Mouse (Mus musculus): ENCODE measurements around the gene Sh3bgrl.
"Not testable (repeated sequence)": the region's sequence is repeated elsewhere in the genome, so short reads cannot be mapped to it uniquely, and the experiment has no call there.

Sh3bgrl gene

GRCm38 (mm10) chrX:109095245-109096242 is at the start of gene Sh3bgrl:
Sh3bgrl (plus strand) TSS chrX:109095365.
- DNase-seq (ENCODE audit: extremely low spot score, low spot score), result peak; percentile 68

- no peak for DNase-seq (ENCODE audit: extremely low spot score, low spot score)
Observed at GRCm38 (mm10) chrX:109047773-109048172, 47.4 kb upstream of the Sh3bgrl start.

DNA sequence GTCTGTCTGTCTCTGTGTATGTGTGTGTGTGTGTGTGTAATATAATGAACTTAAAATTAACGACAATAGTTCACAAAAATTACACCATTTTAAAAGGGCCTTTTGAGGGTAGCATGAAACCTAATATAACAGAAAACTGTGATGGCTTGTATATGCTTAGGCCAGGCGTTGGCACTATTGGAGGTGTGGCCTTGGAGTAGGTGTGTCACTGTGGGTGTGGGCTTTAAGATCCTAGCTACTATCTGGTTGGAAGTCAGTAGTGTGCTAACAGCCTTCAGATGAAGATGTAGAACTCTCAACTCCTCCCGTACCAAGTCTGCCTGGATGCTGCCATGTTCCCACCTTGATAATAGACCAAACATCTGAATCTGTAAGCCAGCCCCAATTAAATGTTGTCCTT is 23.4 kb upstream of the Sh3bgrl start:
- DNase-seq (ENCODE audit: extremely low spot score, low spot score), result no peak

DNA sequence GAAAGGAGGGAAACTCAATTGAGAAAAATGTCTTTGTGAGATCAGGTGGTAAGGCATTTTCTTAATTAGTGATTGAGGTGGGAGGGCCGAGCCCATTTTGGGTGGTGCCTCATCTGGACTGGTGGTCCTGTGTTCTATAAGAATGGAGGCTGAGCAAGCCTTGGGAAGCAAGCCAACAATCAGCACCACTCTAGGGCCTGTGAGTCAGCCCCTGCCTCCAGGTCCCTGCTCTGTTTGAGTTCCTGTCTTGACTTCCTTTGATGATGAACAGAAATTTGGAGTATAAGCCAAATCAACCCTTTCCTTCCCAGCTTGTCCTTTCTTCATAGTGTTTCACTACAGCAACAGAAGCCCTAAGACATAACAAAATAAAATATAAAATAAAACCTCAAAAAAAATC is 19.4 kb upstream of the Sh3bgrl start:
- DNase-seq (ENCODE audit: extremely low spot score, low spot score), result no peak

DNA sequence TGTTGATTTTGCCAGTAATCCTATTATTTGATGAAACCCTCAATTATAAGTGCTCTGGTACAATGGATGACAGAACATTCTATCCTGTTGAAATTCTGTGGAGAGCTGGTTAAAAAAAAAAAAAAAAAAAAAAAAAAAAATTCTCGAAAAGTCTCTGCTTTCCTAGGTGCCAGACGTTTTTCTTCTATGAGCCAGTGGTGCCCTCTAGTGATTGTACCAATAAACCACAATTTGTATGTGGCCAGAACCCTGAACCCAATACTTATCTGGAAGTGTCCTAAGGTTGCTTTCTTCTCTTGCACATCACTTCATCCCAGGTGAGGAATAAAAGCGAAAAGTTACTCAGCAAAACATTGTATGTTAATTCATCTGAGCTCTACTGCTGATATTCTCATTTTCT is 18.8 kb upstream of the Sh3bgrl start:
- DNase-seq (ENCODE audit: extremely low spot score, low spot score), result no peak

GRCm38 (mm10) chrX:109079354-109079753 is 15.8 kb upstream of the Sh3bgrl start:
- DNase-seq (ENCODE audit: extremely low spot score, low spot score), result not testable (repeated sequence)

- no peak for DNase-seq (ENCODE audit: extremely low spot score, low spot score)
Observed at GRCm38 (mm10) chrX:109087073-109087472, 8.1 kb upstream of the Sh3bgrl start.

- no peak for DNase-seq (ENCODE audit: extremely low spot score, low spot score)
Observed at GRCm38 (mm10) chrX:109094800-109095199, 365 bp upstream of the Sh3bgrl start.

DNA sequence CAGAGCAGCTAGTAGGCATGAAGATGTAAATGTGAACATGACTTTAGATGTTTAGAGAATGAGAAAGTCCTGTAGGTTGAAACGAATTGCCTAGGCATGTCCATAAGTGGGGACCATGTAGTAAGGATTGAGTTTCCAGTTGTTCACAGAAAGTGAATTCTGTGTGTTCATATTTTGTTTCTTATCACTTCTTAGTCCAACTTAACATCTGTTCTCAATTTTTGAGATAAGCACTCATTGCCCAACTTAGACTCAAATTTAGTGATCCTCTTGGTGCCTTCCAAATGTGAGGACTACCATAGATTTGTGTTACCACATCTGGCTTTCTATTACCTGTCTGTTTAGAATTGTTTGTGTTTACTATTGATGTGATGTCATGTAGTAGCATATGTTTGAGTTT is 3.3 kb downstream of the Sh3bgrl start:
- no peak for DNase-seq (ENCODE audit: extremely low spot score, low spot score)

- no peak for DNase-seq (ENCODE audit: extremely low spot score, low spot score)
Observed at GRCm38 (mm10) chrX:109100441-109100840, 5.3 kb downstream of the Sh3bgrl start.

DNA sequence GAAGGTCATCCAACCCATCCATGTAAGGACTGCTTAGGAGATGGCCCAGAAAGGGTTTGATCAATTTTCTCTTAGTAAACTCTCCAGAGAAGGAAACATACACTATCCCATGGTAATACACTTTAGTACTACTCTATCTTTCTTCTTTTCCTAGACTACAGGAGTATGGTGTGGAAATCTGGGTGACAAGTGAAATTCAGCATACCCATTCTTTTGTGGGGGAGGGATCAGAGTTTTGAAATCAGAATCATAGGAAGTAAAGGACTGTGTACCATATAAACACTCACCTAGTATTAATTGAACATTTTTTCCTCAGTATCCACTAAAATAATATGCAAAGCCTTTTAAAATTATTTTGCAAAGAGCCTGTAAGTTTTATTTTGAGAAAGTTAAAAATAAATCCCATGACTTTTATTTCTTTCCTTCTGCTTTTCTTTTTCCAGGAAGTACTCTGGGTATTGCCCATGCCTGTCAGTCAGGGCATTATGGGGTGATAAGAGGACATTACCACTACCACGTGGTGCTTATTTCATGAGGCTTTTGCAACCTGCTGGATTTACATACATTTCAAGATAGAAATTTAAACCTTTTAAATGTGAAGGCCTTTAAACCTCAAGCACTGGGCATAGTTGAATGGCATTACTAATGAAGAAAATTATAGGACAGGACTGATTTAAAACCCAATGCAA is 13.1 kb downstream of the Sh3bgrl start:
- no peak for DNase-seq (ENCODE audit: extremely low spot score, low spot score)

DNA sequence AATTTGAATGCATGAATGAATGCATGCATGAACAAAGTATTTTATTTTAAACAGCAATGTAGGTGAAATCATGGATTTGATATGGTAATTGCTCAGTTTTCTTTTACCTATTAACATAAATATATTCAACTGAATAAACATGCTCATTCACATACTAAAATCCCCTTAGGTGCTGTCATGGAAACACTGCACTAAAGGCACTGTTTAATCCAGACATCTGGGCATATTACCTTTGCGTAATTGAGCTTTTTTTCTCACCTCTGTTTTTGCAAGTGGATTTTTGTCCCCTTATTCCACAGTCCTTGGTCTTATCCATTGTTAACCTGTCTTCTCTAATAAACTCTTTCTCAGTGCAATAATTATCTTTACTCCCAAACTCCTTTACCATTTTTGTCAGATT is 17.7 kb downstream of the Sh3bgrl start:
- no peak for DNase-seq (ENCODE audit: extremely low spot score, low spot score)

- DNase-seq (ENCODE audit: extremely low spot score, low spot score), result peak; percentile 16
Observed at GRCm38 (mm10) chrX:109113401-109114280, 18.5 kb downstream of the Sh3bgrl start.

GRCm38 (mm10) chrX:109119829-109120826 is 25.0 kb downstream of the Sh3bgrl start:
- DNase-seq (ENCODE audit: extremely low spot score, low spot score), result no peak

- DNase-seq (ENCODE audit: extremely low spot score, low spot score), result peak; percentile 15
Observed at GRCm38 (mm10) chrX:109121161-109121560, 26.0 kb downstream of the Sh3bgrl start.

- DNase-seq (ENCODE audit: extremely low spot score, low spot score), result no peak
Observed at GRCm38 (mm10) chrX:109122670-109123069, 27.5 kb downstream of the Sh3bgrl start.

- no peak for DNase-seq (ENCODE audit: extremely low spot score, low spot score)
Observed at GRCm38 (mm10) chrX:109123762-109124161, 28.6 kb downstream of the Sh3bgrl start.

DNA sequence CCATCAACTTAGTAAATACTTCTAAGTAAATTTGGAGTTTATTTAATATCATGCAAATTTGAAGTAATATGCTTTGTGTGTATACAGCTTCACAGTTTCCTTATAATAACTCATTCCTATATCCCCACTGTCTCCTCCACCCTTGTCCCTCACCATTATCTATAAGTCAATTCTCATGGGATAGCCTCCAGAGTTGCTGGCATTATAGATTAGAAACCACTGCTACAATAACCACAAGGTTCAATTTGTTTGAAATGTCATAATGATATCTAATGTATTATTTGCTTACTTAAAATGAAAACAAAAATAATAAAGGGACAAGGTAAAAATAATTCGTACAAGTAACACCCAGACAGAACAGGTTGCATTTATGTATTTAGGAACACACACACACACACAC is 31.7 kb downstream of the Sh3bgrl start:
- DNase-seq (ENCODE audit: extremely low spot score, low spot score), result no peak

DNA sequence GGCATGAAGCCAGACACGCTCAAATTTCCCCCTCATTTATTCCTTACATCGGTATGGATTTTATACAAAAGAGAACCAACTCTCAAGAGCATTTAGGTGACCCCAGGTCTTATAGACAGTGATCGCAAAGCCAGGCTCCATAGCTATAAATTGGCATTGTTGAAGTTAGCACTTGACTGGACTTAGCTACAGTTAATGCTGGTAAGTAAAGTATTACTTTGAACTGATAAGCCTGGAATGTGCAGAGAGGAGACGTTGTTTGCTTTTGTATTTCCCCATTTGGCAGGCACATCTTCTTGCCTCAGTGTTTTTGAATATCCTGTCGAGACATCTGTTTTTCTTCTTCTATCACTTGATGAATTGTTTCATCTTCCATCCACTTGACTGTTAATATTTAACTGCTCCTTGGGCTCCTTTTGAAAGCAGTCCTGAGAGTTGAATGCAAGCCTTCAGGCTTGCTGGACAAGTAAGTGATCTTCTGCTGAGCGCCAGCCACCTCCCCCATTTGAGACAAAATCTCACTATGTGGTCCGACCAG is 32.5 kb downstream of the Sh3bgrl start:
- DNase-seq (ENCODE audit: extremely low spot score, low spot score), result no peak

DNA sequence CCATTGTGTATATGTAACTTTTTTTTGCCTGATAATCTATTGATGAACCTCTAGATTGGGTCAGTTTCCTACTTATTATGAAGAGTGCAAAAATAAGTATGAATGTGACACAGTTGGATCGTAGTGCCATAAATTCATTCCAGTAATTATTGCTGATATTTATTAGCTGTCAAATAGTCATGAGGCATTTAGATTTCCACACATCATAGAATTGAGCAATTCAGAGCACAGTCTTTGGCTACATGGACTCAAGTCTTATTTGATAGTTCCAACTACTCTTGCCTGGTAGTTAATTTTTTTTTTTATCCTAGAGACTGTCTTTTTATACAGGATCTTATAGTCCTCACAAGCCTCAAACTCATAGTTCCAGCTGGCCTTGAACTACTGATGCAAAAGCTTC is 34.9 kb downstream of the Sh3bgrl start:
- no peak for DNase-seq (ENCODE audit: extremely low spot score, low spot score)

All from neural tube, embryonic 10.5 days (tissue).